Comparison of ENCODE assay signal across 12 mouse cellular contexts in genomic region chr9:75299342-75299741, GRCm38 (mm10). TPM values are rescaled to one million over a fixed set of nuclear protein-coding genes. Genes with fewer than 3 reads are reported as not detected.
DNase-seq lines count a peak whose midpoint lies in the region; ATAC-seq and TF ChIP-seq lines count a peak whose summit lies in the region.
"Had no signal": no experiment of that assay in that cellular context is flagged by ENCODE, and none has a peak within 500 bp of the region (broad histone marks: within the 10 kb centered on the region; RNA-seq: fewer than 3 reads in every experiment).

No protein-coding gene starts in this region.

- no peak overlapping the region for H3K4me3 ChIP-seq in left cerebral cortex, adult 2 months
- no peak overlapping the region for H3K4me3 ChIP-seq in hindbrain, embryonic 10.5 days
- no peak overlapping the region for H3K4me3 ChIP-seq in midbrain, embryonic 14.5 days (replicated peaks; ENCODE audit: low read depth, low read length)
- H3K4me3 ChIP-seq: limb, embryonic 13.5 days had no signal

- peak; percentile 57 for ATAC-seq in CD4-positive, CD25-positive, alpha-beta regulatory T cell, adult 4 months
- no peak for ATAC-seq in Patski
- 0 out of 2 replicates have a peak, but pooled peaks have one; percentile 52 for ATAC-seq in megakaryocyte-erythroid progenitor cell, adult 5-6 weeks (replicated peaks; ENCODE audit: low FRiP score, low TSS enrichment, poor library complexity, severe bottlenecking)
- no peak for ATAC-seq in midbrain, embryonic 14.5 days (ENCODE audit: low FRiP score, low TSS enrichment)

- no peak for DNase-seq in left cerebral cortex, adult 2 months (ENCODE audit: extremely low spot score in 1 of 2, low spot score in 2 of 2)
- DNase-seq in left cerebral cortex, postnatal 25 days (ENCODE audit: low spot score in 2 of 2), result no peak
- no peak for DNase-seq in Patski (ENCODE audit: low read depth, low spot score)
- DNase-seq in hindbrain, embryonic 10.5 days (ENCODE audit: low spot score), result no peak
- no peak for DNase-seq in midbrain, embryonic 14.5 days
- no peak for DNase-seq in adrenal gland, adult 2 months
- DNase-seq: right cerebral cortex, postnatal 14 days had no signal

- H3K4me2 ChIP-seq in midbrain, embryonic 14.5 days (ENCODE audit: low read length), result no peak overlapping the region
- H3K4me2 ChIP-seq: limb, embryonic 13.5 days had no signal

- intact Hi-C loops in left cerebral cortex, adult 2 months (cut with DNase I), result no loop called here
- intact Hi-C loops in left cerebral cortex, postnatal 25 days (cut with DNase I), result loop anchor here (10.0 kb wide), 1 partner anchor 285 kb away; no protein-coding TSS in a partner anchor

- 82% methylated on average over 2 of the region's 2 CpGs for WGBS in hindbrain, embryonic 10.5 days
- 83% methylated on average over 2 of the region's 2 CpGs for WGBS in midbrain, embryonic 14.5 days

- TF ChIP-seq CTCF in left cerebral cortex, adult 2 months (IDR thresholded peaks at IDR 0.05), result peak; percentile 58
- TF ChIP-seq CTCF in Patski (IDR thresholded peaks at IDR 0.05), result peak; percentile 58

- no peak overlapping the region for H3K9ac ChIP-seq in midbrain, embryonic 14.5 days (replicated peaks; ENCODE audit: low read length)
- H3K9ac ChIP-seq: limb, embryonic 13.5 days had no signal

- no peaks in the 10 kb centered on the region for H3K27me3 ChIP-seq in Patski
- no peaks in the 10 kb centered on the region for H3K27me3 ChIP-seq in hindbrain, embryonic 10.5 days (ENCODE audit: insufficient read depth, poor library complexity, severe bottlenecking)
- H3K27me3 ChIP-seq in midbrain, embryonic 14.5 days (ENCODE audit: control insufficient read depth, insufficient read depth, low read length), result no peaks in the 10 kb centered on the region

- H3K9me3 ChIP-seq in hindbrain, embryonic 10.5 days, result no peaks in the 10 kb centered on the region
- H3K9me3 ChIP-seq in midbrain, embryonic 14.5 days (ENCODE audit: control insufficient read depth, low read length), result no peaks in the 10 kb centered on the region
- H3K9me3 ChIP-seq: limb, embryonic 13.5 days had no signal

- CTCF ChIA-PET in Patski (lab: Charles Lee), result no interaction called here

- H3K36me3 ChIP-seq in hindbrain, embryonic 10.5 days, result no peaks in the 10 kb centered on the region
- H3K36me3 ChIP-seq in midbrain, embryonic 14.5 days (ENCODE audit: control insufficient read depth, insufficient read depth, low read length), result no peaks in the 10 kb centered on the region
- H3K36me3 ChIP-seq: limb, embryonic 13.5 days had no signal

- H3K4me1 ChIP-seq in hindbrain, embryonic 10.5 days (replicated peaks), result peaks cover 8% of the 10 kb centered on the region; the same call in 1 of the 2 replicates
- no peaks in the 10 kb centered on the region for H3K4me1 ChIP-seq in midbrain, embryonic 14.5 days (ENCODE audit: control insufficient read depth, insufficient read depth, low read length)
- H3K4me1 ChIP-seq: limb, embryonic 13.5 days had no signal

- H3K27ac ChIP-seq in left cerebral cortex, adult 2 months, result no peak overlapping the region
- no peak overlapping the region for H3K27ac ChIP-seq in hindbrain, embryonic 10.5 days
- H3K27ac ChIP-seq in midbrain, embryonic 14.5 days (replicated peaks; ENCODE audit: low read depth, low read length), result no peak overlapping the region
- H3K27ac ChIP-seq: limb, embryonic 13.5 days had no signal

- in situ Hi-C loops in Patski (cut with MboI; ENCODE audit: low pct_unique_long_range_greater_than_20kb), result no loop called here

- POLR2A ChIA-PET in Patski (lab: Charles Lee), result no interaction called here

RNA-seq across cellular contexts. Expression of gene Gnb5, which starts 6.7 kb away (rescaled TPM):
- total RNA-seq in left cerebral cortex, adult 2 months (2021), result 100 to 1,000 TPM; 143 to 163 TPM
- total RNA-seq in left cerebral cortex, postnatal 25 days (2021), result 100 to 1,000 TPM; 151 to 154 TPM
- polyA plus RNA-seq in CD4-positive, CD25-positive, alpha-beta regulatory T cell, adult 4 months (2017; shearing (Covaris generic)), result 10 to 100 TPM in 1 of 2 experiments, 1 to 10 TPM in 1; 9.0 to 11.3 TPM
- polyA plus RNA-seq in Patski (2021), result 58.9 TPM
- total RNA-seq in megakaryocyte-erythroid progenitor cell, adult 5-6 weeks (2014; fragmentation: Nextera tagmentation), result not detected in 2 replicates
- 1.1 and 1.3 TPM in 2 replicates for total RNA-seq in megakaryocyte-erythroid progenitor cell, adult 5-6 weeks (2017)
- polyA plus RNA-seq in hindbrain, embryonic 10.5 days (2016; fragmentation: Nextera tagmentation; extraction: Ambion mirVana), result 26.0 and 27.6 TPM in 2 replicates
- 69.6 and 70.1 TPM in 2 replicates for polyA plus RNA-seq in midbrain, embryonic 14.5 days (2014; fragmentation: Nextera tagmentation; extraction: Ambion mirVana)
- total RNA-seq in adrenal gland, adult 2 months (2021), result 10 to 100 TPM; 35.4 to 62.6 TPM
- 31.1 and 35.5 TPM in 2 replicates for polyA plus RNA-seq in adrenal gland, adult 2 months (2012; rRNA removed)

RNA-seq across cellular contexts. Expression of gene Bcl2l10, which starts 48.2 kb away (rescaled TPM):
- total RNA-seq in left cerebral cortex, adult 2 months (2021), result not detected
- not detected for total RNA-seq in left cerebral cortex, postnatal 25 days (2021)
- under 1 TPM in 1 of 2 experiments, not detected in 1; 0.27 TPM for polyA plus RNA-seq in CD4-positive, CD25-positive, alpha-beta regulatory T cell, adult 4 months (2017; shearing (Covaris generic))
- 0.08 TPM for polyA plus RNA-seq in Patski (2021)
- total RNA-seq in megakaryocyte-erythroid progenitor cell, adult 5-6 weeks (2014; fragmentation: Nextera tagmentation), result not detected in 2 replicates
- total RNA-seq in megakaryocyte-erythroid progenitor cell, adult 5-6 weeks (2017), result not detected in 2 replicates
- not detected in 2 replicates for polyA plus RNA-seq in hindbrain, embryonic 10.5 days (2016; fragmentation: Nextera tagmentation; extraction: Ambion mirVana)
- polyA plus RNA-seq in midbrain, embryonic 14.5 days (2014; fragmentation: Nextera tagmentation; extraction: Ambion mirVana), result not detected in 2 replicates
- total RNA-seq in adrenal gland, adult 2 months (2021), result under 1 TPM; 0.23 to 0.24 TPM
- polyA plus RNA-seq in adrenal gland, adult 2 months (2012; rRNA removed), result 0.13 and 0.20 TPM in 2 replicates
- total RNA-seq: heart, postnatal 25 days had no signal
- polyA plus RNA-seq: embryonic facial prominence, embryonic 11.5 days; limb, embryonic 13.5 days had no signal

Comparison
In these comparisons a context has a peak if more than half of its experiments do, and no peak if none do; other contexts are left out.
1. ATAC-seq: peak in CD4-positive, CD25-positive, alpha-beta regulatory T cell, adult 4 months (single experiment) and megakaryocyte-erythroid progenitor cell, adult 5-6 weeks (single experiment); none in Patski (single experiment) and midbrain, embryonic 14.5 days (single experiment).